Mouse (Mus musculus) embryonic facial prominence, embryonic 12.5 days (tissue): ENCODE results near the gene Ing1. TPM values are rescaled to one million over a fixed set of nuclear protein-coding genes. Genes with fewer than 3 reads are reported as not detected.

Experiments
- ATAC-seq: fragments of 200-750 bp; cut with Nextera tagmentation; 2 replicates; pipeline ENCODE4 v1.8.0; 2017; ENCODE audit not compliant: insufficient number of reproducible peaks, insufficient read depth, low FRiP score, low TSS enrichment
- H3K27ac ChIP-seq: fragments of 300-500 bp; sonication (generic); 2 replicates; pipeline ENCODE4 v1.5.1; 2016; ENCODE audit warnings: mild to moderate bottlenecking
- H3K27me3 ChIP-seq: fragments of 300-500 bp; sonication (generic); 2 replicates; pipeline ENCODE4 v1.6.1; 2016; ENCODE audit warnings: mild to moderate bottlenecking, moderate library complexity
- H3K36me3 ChIP-seq: fragments of 300-500 bp; sonication (generic); 2 replicates; pipeline ENCODE4 v1.6.1; 2016; ENCODE audit warnings: mild to moderate bottlenecking
- H3K4me1 ChIP-seq: fragments of 300-500 bp; sonication (generic); 2 replicates; pipeline ENCODE4 v1.6.1; 2016
- H3K4me2 ChIP-seq: fragments of 300-500 bp; sonication (generic); replicated peaks from 2 replicates; pipeline ENCODE4 v1.6.1; 2016; ENCODE audit warnings: mild to moderate bottlenecking, moderate library complexity
- H3K4me3 ChIP-seq: fragments of 300-500 bp; sonication (generic); 2 replicates; pipeline ENCODE4 v1.5.1; 2016; ENCODE audit warnings: mild to moderate bottlenecking
- H3K9ac ChIP-seq: fragments of 300-500 bp; sonication (generic); 2 replicates; pipeline ENCODE4 v1.6.1; 2016; ENCODE audit warnings: mild to moderate bottlenecking, moderate library complexity
- H3K9me3 ChIP-seq: fragments of 300-500 bp; sonication (generic); 2 replicates; pipeline ENCODE4 v1.6.1; 2016; ENCODE audit warnings: mild to moderate bottlenecking, moderate library complexity
- WGBS: fragments of 180-500 bp; shearing (Covaris S2); methylation state at CpG from one replicate; pipeline ENCODE4 v1.1.7; 2016; 5-methylcytosine and 5-hydroxymethylcytosine counted together
- polyA plus RNA-seq: library from polyadenylated mRNA; unstranded; fragments of >200 nt; fragmentation: Nextera tagmentation; extraction: Ambion mirVana; gene quantifications from 2 replicates; pipeline ENCODE4 v1.2.1, GENCODE M21; 2016

Gene Ing1
- polyA plus RNA-seq = 39.7 and 47.4 TPM in 2 replicates

GRCm38 (mm10) chr8:11554799-11555719 is at the start of gene Ing1:
Gene Ing1 (plus strand): TSS chr8:11555571.
- WGBS = 1% methylated on average over 52 of the region's 52 CpGs
- H3K9me3 ChIP-seq = no peaks in the 10 kb centered on the region
- peak within 1 kb of the TSS; percentile 96 for H3K9ac ChIP-seq
- peak within 1 kb of the TSS; percentile 64 for H3K4me2 ChIP-seq
- ATAC-seq = peak; percentile 74
- H3K27me3 ChIP-seq = no peaks in the 10 kb centered on the region
- H3K4me1 ChIP-seq = peaks cover 20% of the 10 kb centered on the region
- H3K27ac ChIP-seq = peak within 1 kb of the TSS; percentile 99
- no peaks in the 10 kb centered on the region for H3K36me3 ChIP-seq
- H3K4me3 ChIP-seq = peak within 1 kb of the TSS; percentile 93

GRCm38 (mm10) chr8:11506074-11506473 is 49.3 kb upstream of the Ing1 start:
- H3K9ac ChIP-seq = no peak overlapping the region
- H3K27me3 ChIP-seq = no peaks in the 10 kb centered on the region
- no peak for ATAC-seq
- H3K4me3 ChIP-seq = no peak overlapping the region
- H3K36me3 ChIP-seq = peaks cover 78% of the 10 kb centered on the region
- H3K4me1 ChIP-seq = 0 out of 2 replicates have a peak, but pooled peaks cover 5% of the 10 kb centered on the region
- no peak overlapping the region for H3K4me2 ChIP-seq
- H3K27ac ChIP-seq = no peak overlapping the region
- WGBS = 80% methylated on average over 14 of the region's 14 CpGs
- H3K9me3 ChIP-seq = no peaks in the 10 kb centered on the region

DNA sequence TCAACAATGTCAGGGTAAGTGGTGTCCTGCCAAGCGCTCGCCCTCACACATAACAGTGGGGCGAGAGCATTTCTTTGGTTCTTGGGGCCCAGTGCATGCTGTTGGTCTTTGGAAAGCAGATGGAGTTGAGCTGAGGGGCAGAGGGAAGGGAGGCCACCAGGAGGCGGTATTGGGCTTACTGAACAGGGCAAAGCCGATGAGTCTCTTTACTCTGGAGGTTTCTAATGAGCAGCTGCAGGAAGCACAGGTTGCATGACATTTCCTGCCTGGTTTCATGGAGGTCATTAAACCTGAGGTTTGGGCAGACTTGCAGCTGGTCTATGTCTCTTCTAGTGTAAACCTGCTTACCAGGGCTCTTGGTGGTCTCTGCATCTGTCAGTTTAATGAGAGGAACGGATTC is 48.6 kb upstream of the Ing1 start:
- no peak overlapping the region for H3K27ac ChIP-seq

GRCm38 (mm10) chr8:11508880-11509279 is 46.5 kb upstream of the Ing1 start:
- H3K9me3 ChIP-seq = no peaks in the 10 kb centered on the region
- no peak overlapping the region for H3K4me2 ChIP-seq
- no peak overlapping the region for H3K9ac ChIP-seq
- no peaks in the 10 kb centered on the region for H3K27me3 ChIP-seq
- H3K36me3 ChIP-seq = peaks cover 88% of the 10 kb centered on the region
- 0 out of 2 replicates have a peak, but pooled peaks cover 5% of the 10 kb centered on the region for H3K4me1 ChIP-seq
- no peak overlapping the region for H3K4me3 ChIP-seq
- ATAC-seq = no peak
- H3K27ac ChIP-seq = no peak overlapping the region
- 81% methylated on average over 10 of the region's 10 CpGs for WGBS

More for the DNA sequence above, 48.6 kb upstream of the Ing1 start:
- H3K36me3 ChIP-seq = peaks cover 84% of the 10 kb centered on the region
- H3K4me2 ChIP-seq = no peak overlapping the region
- H3K4me1 ChIP-seq = 0 out of 2 replicates have a peak, but pooled peaks cover 5% of the 10 kb centered on the region
- H3K9me3 ChIP-seq = no peaks in the 10 kb centered on the region
- ATAC-seq = no peak
- H3K27me3 ChIP-seq = no peaks in the 10 kb centered on the region
- WGBS = 71% methylated on average over 6 of the region's 6 CpGs
- H3K4me3 ChIP-seq = no peak overlapping the region
- H3K9ac ChIP-seq = no peak overlapping the region

DNA sequence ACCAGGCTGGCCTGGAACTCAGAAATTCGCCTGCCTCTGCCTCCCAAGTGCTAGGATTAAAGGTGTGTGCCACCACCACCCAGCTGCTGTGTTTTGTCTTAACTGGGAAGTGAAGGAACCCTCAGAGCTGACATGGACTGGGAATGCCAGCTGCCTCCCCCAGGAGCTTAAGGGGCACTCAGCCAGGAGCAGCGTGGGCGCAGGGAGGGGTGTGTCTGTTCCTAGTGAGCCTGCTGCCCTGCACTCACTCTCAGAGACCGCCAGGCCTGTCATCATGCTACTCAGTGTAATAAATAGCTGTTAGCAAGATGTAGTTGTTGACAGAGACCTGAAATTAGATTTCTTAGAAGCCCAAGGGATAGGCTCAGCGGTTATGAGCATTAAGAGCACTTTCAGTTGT is 44.4 kb upstream of the Ing1 start:
- H3K4me2 ChIP-seq = no peak overlapping the region
- H3K4me1 ChIP-seq = 0 out of 2 replicates have a peak, but pooled peaks cover 5% of the 10 kb centered on the region
- no peak overlapping the region for H3K4me3 ChIP-seq
- no peak for ATAC-seq
- no peak overlapping the region for H3K9ac ChIP-seq
- WGBS = 88% methylated on average over 5 of the region's 5 CpGs
- no peak overlapping the region for H3K27ac ChIP-seq
- no peaks in the 10 kb centered on the region for H3K27me3 ChIP-seq
- no peaks in the 10 kb centered on the region for H3K9me3 ChIP-seq
- peaks cover 86% of the 10 kb centered on the region for H3K36me3 ChIP-seq

DNA sequence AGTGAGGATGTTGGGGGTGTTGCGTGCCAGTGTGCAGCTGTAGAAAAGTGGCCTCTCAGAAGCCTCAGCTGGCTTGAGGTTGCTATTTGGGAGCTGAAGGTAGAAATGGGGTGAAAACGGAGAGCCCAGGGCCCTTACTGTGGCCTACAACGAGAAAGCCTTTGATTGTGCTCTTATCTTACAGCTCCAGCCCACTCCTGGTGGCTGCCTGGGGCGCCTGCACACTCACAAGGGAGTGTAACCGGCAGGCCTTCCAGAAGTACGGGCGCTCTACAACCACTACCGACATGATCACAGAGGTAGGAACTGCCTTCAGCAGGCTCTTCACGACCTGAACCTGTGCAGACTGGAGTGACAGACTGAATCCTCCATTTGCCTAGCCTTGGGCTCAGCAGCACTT is 42.7 kb upstream of the Ing1 start:
- no peak overlapping the region for H3K4me2 ChIP-seq
- no peaks in the 10 kb centered on the region for H3K9me3 ChIP-seq
- 0 out of 2 replicates have a peak, but pooled peaks cover 2% of the 10 kb centered on the region for H3K4me1 ChIP-seq
- ATAC-seq = no peak
- no peaks in the 10 kb centered on the region for H3K27me3 ChIP-seq
- H3K9ac ChIP-seq = no peak overlapping the region
- no peak overlapping the region for H3K4me3 ChIP-seq
- 87% methylated on average over 9 of the region's 9 CpGs for WGBS
- peaks cover 87% of the 10 kb centered on the region for H3K36me3 ChIP-seq
- no peak overlapping the region for H3K27ac ChIP-seq

DNA sequence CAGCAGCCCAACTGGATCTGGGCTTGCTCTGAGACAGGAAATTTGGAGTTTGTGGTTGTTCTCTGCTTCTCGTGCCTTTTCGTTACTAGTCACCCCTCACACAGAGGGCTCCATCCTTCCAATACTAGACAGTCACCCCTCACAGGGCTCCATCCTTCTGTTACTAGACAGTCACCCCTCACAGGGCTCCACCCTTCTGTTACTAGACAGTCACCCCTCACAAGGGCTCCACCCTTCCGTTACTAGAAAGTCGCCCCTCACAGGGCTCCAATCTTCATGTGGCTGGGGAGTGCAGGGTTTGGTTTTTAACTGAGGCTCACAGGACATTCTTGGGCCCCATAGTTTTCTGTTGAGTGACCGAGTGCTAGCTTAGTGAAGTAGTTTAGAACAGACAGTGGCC is 42.1 kb upstream of the Ing1 start:
- Histone ChIP-seq H3K27me3 (no peaks in the 10 kb centered on the region), H3K4me2 (no peak overlapping the region), H3K9ac (no peak overlapping the region), H3K4me3 (no peak overlapping the region), H3K9me3 (no peaks in the 10 kb centered on the region), H3K36me3 (peaks cover 86% of the 10 kb centered on the region), H3K4me1 (no peaks in the 10 kb centered on the region), H3K27ac (no peak overlapping the region)
- 88% methylated on average over 5 of the region's 5 CpGs for WGBS
- ATAC-seq = no peak

DNA sequence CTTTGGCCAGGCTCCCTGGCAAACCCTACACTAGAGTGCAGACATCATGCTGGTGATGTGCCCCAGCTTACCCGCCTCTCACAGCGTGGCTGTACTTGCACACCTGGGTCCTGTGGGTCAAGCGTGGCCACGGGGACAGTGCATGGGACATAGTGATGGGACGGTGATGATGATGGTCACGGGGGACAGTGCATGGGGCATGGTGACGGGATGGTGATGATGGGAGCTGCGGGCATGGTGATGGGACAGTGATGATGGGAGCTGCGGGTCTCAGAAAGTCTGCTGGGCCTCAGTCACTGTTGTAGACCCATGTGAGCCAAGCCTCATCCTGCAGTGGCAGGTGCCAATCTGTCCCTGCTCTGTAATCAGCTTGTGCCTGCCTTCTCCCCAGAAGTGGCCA is 39.1 kb upstream of the Ing1 start:
- no peak overlapping the region for H3K27ac ChIP-seq
- H3K36me3 ChIP-seq = peaks cover 76% of the 10 kb centered on the region
- no peak overlapping the region for H3K9ac ChIP-seq
- H3K4me1 ChIP-seq = no peaks in the 10 kb centered on the region
- no peak for ATAC-seq
- no peak overlapping the region for H3K4me3 ChIP-seq
- H3K4me2 ChIP-seq = no peak overlapping the region
- WGBS = 95% methylated on average over 9 of the region's 9 CpGs
- H3K9me3 ChIP-seq = no peaks in the 10 kb centered on the region
- no peaks in the 10 kb centered on the region for H3K27me3 ChIP-seq

GRCm38 (mm10) chr8:11517366-11518055 is 37.9 kb upstream of the Ing1 start:
- no peak for ATAC-seq
- WGBS = 91% methylated on average over 16 of the region's 16 CpGs
- H3K27me3 ChIP-seq = no peaks in the 10 kb centered on the region
- no peak overlapping the region for H3K4me2 ChIP-seq
- H3K27ac ChIP-seq = no peak overlapping the region
- H3K4me3 ChIP-seq = no peak overlapping the region
- no peak overlapping the region for H3K9ac ChIP-seq
- H3K36me3 ChIP-seq = peaks cover 74% of the 10 kb centered on the region
- H3K4me1 ChIP-seq = no peaks in the 10 kb centered on the region
- no peaks in the 10 kb centered on the region for H3K9me3 ChIP-seq

DNA sequence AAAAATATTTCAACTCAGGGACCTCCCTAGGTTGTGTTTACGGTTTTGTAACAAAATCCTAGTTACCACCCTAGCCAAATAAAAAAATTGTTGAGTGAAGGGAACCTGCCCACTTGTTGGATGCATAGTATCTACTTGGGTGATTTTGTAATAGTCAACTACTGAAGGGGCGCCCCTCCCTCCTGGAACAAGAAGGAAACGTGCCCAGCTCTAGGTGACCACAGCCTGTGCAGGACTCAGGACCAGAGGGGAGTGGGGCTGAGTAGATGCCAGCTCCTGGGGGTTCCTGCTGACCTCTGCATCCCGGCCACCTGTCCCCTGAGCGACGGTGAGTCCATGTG is 37.3 kb upstream of the Ing1 start:
- peaks cover 69% of the 10 kb centered on the region for H3K36me3 ChIP-seq
- no peak for ATAC-seq
- WGBS = 89% methylated on average over 6 of the region's 6 CpGs

GRCm38 (mm10) chr8:11518676-11519075 is 36.7 kb upstream of the Ing1 start:
- no peaks in the 10 kb centered on the region for H3K4me1 ChIP-seq
- 88% methylated on average over 11 of the region's 11 CpGs for WGBS
- H3K9ac ChIP-seq = no peak overlapping the region
- no peak for ATAC-seq
- H3K4me3 ChIP-seq = no peak overlapping the region
- no peaks in the 10 kb centered on the region for H3K27me3 ChIP-seq
- H3K36me3 ChIP-seq = peaks cover 63% of the 10 kb centered on the region
- no peak overlapping the region for H3K4me2 ChIP-seq
- H3K27ac ChIP-seq = no peak overlapping the region
- H3K9me3 ChIP-seq = no peaks in the 10 kb centered on the region

More for the DNA sequence above, 37.3 kb upstream of the Ing1 start:
- Histone ChIP-seq H3K4me2 (no peak overlapping the region), H3K9me3 (no peaks in the 10 kb centered on the region), H3K27ac (no peak overlapping the region), H3K9ac (no peak overlapping the region), H3K4me1 (no peaks in the 10 kb centered on the region), H3K4me3 (no peak overlapping the region), H3K27me3 (no peaks in the 10 kb centered on the region)

DNA sequence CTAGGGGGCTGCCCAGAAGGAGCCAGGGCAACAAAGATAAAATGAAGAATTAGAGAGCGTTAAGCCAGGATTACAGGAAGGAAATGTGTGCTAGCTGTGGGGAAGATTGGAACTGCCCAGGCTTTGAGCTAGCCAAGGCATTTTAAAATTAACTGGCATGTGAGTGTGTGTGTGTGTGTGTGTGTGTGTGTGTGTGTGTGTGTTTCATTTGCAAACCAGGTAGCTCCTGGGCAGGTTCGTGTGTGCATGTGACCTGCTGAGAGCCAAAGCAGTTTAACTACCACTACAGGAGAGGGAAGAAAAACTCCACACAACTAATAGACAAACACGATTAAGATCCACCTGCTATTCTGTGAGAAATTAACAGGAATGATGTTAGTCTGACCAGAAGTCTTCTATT is 32.0 kb upstream of the Ing1 start:
- Histone ChIP-seq H3K36me3 (peaks cover 32% of the 10 kb centered on the region), H3K9me3 (no peaks in the 10 kb centered on the region), H3K4me2 (no peak overlapping the region), H3K4me1 (no peaks in the 10 kb centered on the region), H3K27me3 (no peaks in the 10 kb centered on the region), H3K4me3 (no peak overlapping the region), H3K9ac (no peak overlapping the region), H3K27ac (no peak overlapping the region)
- 93% methylated on average over 3 of the region's 3 CpGs for WGBS
- no peak for ATAC-seq
